Mouse (Mus musculus) lung, postnatal 0 days (tissue): ENCODE measurements around the gene Meis3. TPM values are rescaled to one million over a fixed set of nuclear protein-coding genes. Genes with fewer than 3 reads are reported as not detected.

Source experiments
- ATAC-seq: fragments of 200-750 bp; cut with Nextera tagmentation; 2 replicates; pipeline ENCODE4 v1.8.0; 2017; ENCODE audit warnings: moderate library complexity
- DNase-seq: peaks from one replicate; pipeline ENCODE4 v3.0.0-alpha.2; 2016; ENCODE audit warnings: low spot score
- H3K27ac ChIP-seq: fragments of 300-500 bp; sonication (generic); 2 replicates; pipeline ENCODE4 v1.5.1; 2014; ENCODE audit warnings: antibody characterized with exemption, mild to moderate bottlenecking, low read length, mixed read lengths
- H3K27me3 ChIP-seq: fragments of 300-500 bp; sonication (generic); replicated peaks from 2 replicates; pipeline ENCODE4 v1.6.1; 2014; ENCODE audit warnings: low read length, mixed read lengths; ENCODE audit not compliant: insufficient read depth
- H3K36me3 ChIP-seq: fragments of 300-500 bp; sonication (generic); 2 replicates; pipeline ENCODE4 v1.6.1; 2014; ENCODE audit warnings: low read length, mixed read lengths; ENCODE audit not compliant: insufficient read depth
- H3K4me1 ChIP-seq: fragments of 300-500 bp; sonication (generic); 2 replicates; pipeline ENCODE4 v1.6.1; 2014; ENCODE audit warnings: antibody characterized with exemption, low read depth, low read length, mixed read lengths; ENCODE audit not compliant: insufficient read depth
- H3K4me2 ChIP-seq: fragments of 300-500 bp; sonication (generic); replicated peaks from 2 replicates; pipeline ENCODE4 v1.6.1; 2014; ENCODE audit warnings: low read depth, mild to moderate bottlenecking, low read length, moderate library complexity, mixed read lengths
- H3K4me3 ChIP-seq: fragments of 300-500 bp; sonication (generic); 2 replicates; pipeline ENCODE4 v1.5.1; 2014; ENCODE audit warnings: low read depth, low read length
- H3K9ac ChIP-seq: fragments of 300-500 bp; sonication (generic); replicated peaks from 2 replicates; pipeline ENCODE4 v1.6.1; 2014; ENCODE audit warnings: low read depth, mild to moderate bottlenecking
- H3K9me3 ChIP-seq: fragments of 300-500 bp; sonication (generic); 2 replicates; pipeline ENCODE4 v1.6.1; 2016; ENCODE audit warnings: low read length, mixed read lengths
- CTCF ChIP-seq: IDR thresholded peaks from 2 replicates; pipeline ENCODE4 v1.5.1; 2016; ENCODE audit warnings: antibody characterized with exemption, mild to moderate bottlenecking
- EP300 ChIP-seq: IDR thresholded peaks from 2 replicates; pipeline ENCODE4 v1.6.1; 2016; ENCODE audit warnings: antibody characterized with exemption, mild to moderate bottlenecking, control low read depth
- WGBS: fragments of 180-500 bp; shearing (Covaris S2); extraction: QIAGEN DNeasy Blood & Tissue Kit; methylation state at CpG from one replicate; pipeline ENCODE4 v1.1.7; 2014; 5-methylcytosine and 5-hydroxymethylcytosine counted together
- polyA plus RNA-seq: library from polyadenylated mRNA; unstranded; fragments of >200 nt; fragmentation: Nextera tagmentation; extraction: Ambion mirVana; gene quantifications from 2 replicates; pipeline ENCODE4 v1.2.1, GENCODE M21; 2015

Gene Meis3
- polyA plus RNA-seq, 1 experiment from 2014 or later, result 12.3 TPM

DNA sequence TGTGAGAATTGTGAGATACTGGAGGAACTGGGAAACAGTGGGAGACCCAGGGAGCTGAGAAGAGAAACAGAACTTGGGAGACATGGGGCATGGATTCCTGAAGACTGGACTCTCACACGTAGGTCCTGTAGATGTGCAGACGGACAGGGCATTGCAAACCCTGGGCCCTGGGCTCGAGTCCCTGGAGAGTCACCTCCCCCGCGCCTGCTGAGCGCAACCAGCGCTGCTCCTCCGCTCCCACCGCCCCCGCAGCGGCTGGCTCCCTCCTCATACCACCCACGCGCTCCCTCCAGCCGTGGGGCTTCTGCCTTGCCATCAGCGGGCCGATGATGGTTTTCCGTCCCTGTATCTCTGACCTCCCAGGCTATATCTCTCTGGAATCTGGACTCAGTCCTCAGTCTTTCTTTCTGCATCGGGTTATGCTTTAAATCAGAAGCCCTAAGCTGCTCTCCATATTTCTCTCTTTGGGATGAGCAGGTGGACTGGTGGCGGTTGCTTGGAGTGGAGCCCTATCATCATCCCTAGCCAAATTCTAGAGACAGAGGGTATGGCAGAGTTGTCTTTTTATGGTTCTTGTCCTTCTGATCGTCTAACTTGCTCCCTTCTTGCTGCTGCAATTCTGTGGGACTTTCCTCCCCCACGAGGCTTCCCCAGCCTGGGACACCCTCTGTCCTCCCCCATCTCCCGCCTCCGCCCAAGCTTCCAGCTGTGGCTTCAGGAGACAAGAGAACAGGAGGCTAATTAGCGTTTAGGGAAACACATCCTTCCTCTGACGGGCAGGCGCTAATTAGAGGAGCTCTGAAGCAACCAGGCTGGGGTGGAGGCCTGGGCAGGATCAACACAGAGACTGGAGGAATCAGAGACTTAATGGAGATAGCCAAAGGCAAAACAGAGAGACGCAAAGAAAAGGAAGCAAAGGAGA lies 28.1 kb upstream of the Meis3 start:
- no peak for TF ChIP-seq EP300
- no peak for TF ChIP-seq CTCF
- Histone ChIP-seq H3K27ac (no peak overlapping the region), H3K9ac (no peak overlapping the region), H3K4me2 (no peak overlapping the region), H3K27me3 (no peaks in the 10 kb centered on the region), H3K4me3 (no peak overlapping the region), H3K4me1 (no peaks in the 10 kb centered on the region), H3K9me3 (no peaks in the 10 kb centered on the region), H3K36me3 (no peaks in the 10 kb centered on the region)
- no peak for DNase-seq
- ATAC-seq, result no peak
- WGBS, result 36% methylated on average over 22 of the region's 27 CpGs

DNA sequence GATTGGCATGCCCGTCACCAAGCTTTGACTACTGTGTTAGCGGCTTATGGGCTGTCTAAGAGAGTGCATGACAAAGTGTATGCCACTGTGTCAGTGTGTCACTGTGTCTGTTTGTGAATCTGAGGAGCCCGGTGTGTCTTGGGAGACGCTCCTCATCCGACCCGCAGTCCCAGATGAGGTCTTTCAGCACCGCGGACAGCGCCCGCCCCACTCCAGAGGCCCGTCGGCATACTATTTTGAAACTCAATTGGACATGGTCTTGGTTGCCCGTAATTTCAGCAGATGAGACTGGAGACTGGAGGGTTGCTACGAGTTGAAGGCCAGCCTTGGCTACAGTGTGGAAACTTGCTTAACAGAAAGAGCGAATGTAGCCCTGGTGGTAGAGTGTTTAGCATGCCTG lies 27.2 kb upstream of the Meis3 start:
- no peaks in the 10 kb centered on the region for H3K9me3 ChIP-seq
- no peak overlapping the region for H3K4me3 ChIP-seq
- no peak overlapping the region for H3K9ac ChIP-seq
- H3K4me1 ChIP-seq, result no peaks in the 10 kb centered on the region
- DNase-seq, result peak; percentile 39
- ATAC-seq, result no peak
- no peaks in the 10 kb centered on the region for H3K36me3 ChIP-seq
- H3K27me3 ChIP-seq, result no peaks in the 10 kb centered on the region
- H3K4me2 ChIP-seq, result no peak overlapping the region
- no peak for TF ChIP-seq EP300
- TF ChIP-seq CTCF, result no peak
- 11% methylated on average over 15 of the region's 15 CpGs for WGBS
- H3K27ac ChIP-seq, result no peak overlapping the region

DNA sequence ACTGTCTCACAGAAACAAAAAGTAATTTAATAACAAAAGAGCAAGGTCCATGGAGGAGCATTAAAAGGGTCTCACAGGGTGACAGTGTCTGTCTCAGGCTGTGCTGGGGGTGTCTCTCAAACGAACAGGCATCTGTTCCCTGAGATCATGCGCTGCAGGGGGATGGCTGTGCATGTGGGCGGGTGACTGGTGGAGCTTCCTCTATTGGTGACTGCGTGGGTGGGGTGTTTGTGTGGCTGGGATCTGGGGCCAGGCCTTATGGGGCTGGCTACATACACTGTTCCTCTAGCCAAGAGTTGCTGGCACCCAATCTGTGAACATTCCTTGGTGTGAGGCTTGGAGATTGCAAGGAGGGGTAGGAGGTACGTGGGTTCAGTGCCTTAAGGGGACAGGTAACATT lies 25.6 kb upstream of the Meis3 start:
- Histone ChIP-seq H3K4me1 (no peaks in the 10 kb centered on the region), H3K9ac (no peak overlapping the region), H3K36me3 (no peaks in the 10 kb centered on the region), H3K4me3 (no peak overlapping the region), H3K27ac (no peak overlapping the region), H3K27me3 (no peaks in the 10 kb centered on the region), H3K9me3 (no peaks in the 10 kb centered on the region), H3K4me2 (no peak overlapping the region)
- 50% methylated on average over 5 of the region's 5 CpGs for WGBS
- DNase-seq (no peak), ATAC-seq (no peak)
- TF ChIP-seq CTCF (no peak), EP300 (no peak)

DNA sequence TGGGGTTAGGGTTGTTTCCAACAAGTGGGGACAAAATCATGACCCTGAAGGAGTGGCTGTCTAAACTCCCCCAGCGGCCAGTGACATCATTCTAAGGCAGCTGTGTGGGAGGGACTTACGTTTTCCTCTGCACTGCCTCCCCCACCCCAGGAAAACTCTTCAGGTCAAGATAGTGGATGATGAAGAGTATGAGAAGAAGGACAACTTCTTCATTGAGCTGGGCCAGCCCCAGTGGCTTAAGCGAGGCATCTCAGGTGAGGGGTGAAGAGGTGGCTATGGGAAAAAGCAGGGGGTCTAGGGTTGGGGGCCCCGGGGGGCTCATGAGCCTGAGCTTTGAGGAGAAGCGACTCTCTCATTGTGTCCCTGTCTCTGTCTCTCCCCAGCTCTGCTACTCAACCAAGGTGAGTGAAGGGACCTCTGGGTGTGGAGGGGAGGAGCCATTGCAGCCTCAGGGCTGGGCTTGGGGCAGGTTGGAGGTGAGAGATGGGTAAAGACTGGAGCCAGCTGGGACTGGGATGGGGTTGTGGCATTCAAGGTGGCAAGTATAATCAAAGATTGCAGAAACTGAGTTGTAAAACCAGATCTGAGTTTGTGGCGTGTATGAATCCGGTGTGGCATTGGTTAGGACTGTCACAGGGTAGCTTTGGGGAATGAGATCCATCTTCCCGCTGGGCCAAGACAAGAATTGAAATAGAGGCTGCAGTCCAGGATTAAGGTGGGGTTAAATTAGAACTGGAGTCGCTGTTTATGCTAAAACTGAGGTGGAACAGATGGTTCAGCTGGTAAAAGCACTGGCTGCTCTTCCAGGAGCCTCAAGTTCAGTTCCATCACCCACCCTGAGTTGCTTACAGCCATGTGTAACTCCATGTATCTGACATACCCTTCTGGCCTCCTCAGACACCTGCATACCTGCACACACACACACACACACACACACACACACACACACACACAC lies 24.4 kb upstream of the Meis3 start:
- Histone ChIP-seq H3K4me2 (no peak overlapping the region), H3K4me3 (no peak overlapping the region), H3K9me3 (no peaks in the 10 kb centered on the region), H3K9ac (no peak overlapping the region), H3K27ac (no peak overlapping the region), H3K27me3 (no peaks in the 10 kb centered on the region), H3K36me3 (no peaks in the 10 kb centered on the region), H3K4me1 (no peaks in the 10 kb centered on the region)
- 63% methylated on average over 9 of the region's 9 CpGs for WGBS
- ATAC-seq (no peak), DNase-seq (no peak)
- no peak for TF ChIP-seq CTCF
- no peak for TF ChIP-seq EP300

GRCm38 (mm10) chr7:16153522-16153921 lies 21.4 kb upstream of the Meis3 start:
- Histone ChIP-seq H3K27ac (no peak overlapping the region), H3K27me3 (no peaks in the 10 kb centered on the region; the same call in 1 of the 2 replicates), H3K4me2 (no peak overlapping the region), H3K9me3 (no peaks in the 10 kb centered on the region), H3K36me3 (no peaks in the 10 kb centered on the region), H3K4me3 (no peak overlapping the region), H3K4me1 (no peaks in the 10 kb centered on the region), H3K9ac (no peak overlapping the region)
- ATAC-seq (peak; percentile 58), DNase-seq (peak; percentile 56)
- TF ChIP-seq CTCF (peak; percentile 78), EP300 (no peak)
- WGBS, result 14% methylated on average over 10 of the region's 10 CpGs
